Mouse (Mus musculus) forebrain, embryonic 14.5 days (tissue): ENCODE data around the gene Kcnip2. TPM values are rescaled to one million over a fixed set of nuclear protein-coding genes. Genes with fewer than 3 reads are reported as not detected.

Experiments used
- ATAC-seq: fragments of 200-750 bp; cut with Nextera tagmentation; 2 replicates; pipeline ENCODE4 v1.8.0; 2017; ENCODE audit warnings: mild to moderate bottlenecking, moderate library complexity
- DNase-seq: peaks from one replicate; pipeline ENCODE4 v3.0.0-alpha.2; 2015; ENCODE audit warnings: low spot score
- H3K27ac ChIP-seq: fragments of 300-500 bp; sonication (generic); 2 replicates; pipeline ENCODE4 v1.5.1; 2014; ENCODE audit warnings: low read depth, mild to moderate bottlenecking, control low read depth, low read length, moderate library complexity
- H3K27me3 ChIP-seq: fragments of 300-500 bp; sonication (generic); replicated peaks from 2 replicates; pipeline ENCODE4 v1.6.1; 2014; ENCODE audit warnings: low read length, control low read depth, mixed read lengths; ENCODE audit not compliant: control insufficient read depth, insufficient read depth
- H3K36me3 ChIP-seq: fragments of 300-500 bp; sonication (generic); 2 replicates; pipeline ENCODE4 v1.6.1; 2014; ENCODE audit warnings: low read length, control low read depth; ENCODE audit not compliant: control insufficient read depth, insufficient read depth
- H3K4me1 ChIP-seq: fragments of 300-500 bp; sonication (generic); 2 replicates; pipeline ENCODE4 v1.6.1; 2014; ENCODE audit warnings: antibody characterized with exemption, low read length, control low read depth; ENCODE audit not compliant: control insufficient read depth, insufficient read depth
- H3K4me2 ChIP-seq: fragments of 300-500 bp; sonication (generic); 2 replicates; pipeline ENCODE4 v1.6.1; 2014; ENCODE audit warnings: mild to moderate bottlenecking, control low read depth, low read length
- H3K4me3 ChIP-seq: fragments of 300-500 bp; sonication (generic); 2 replicates; pipeline ENCODE4 v1.5.1; 2014; ENCODE audit warnings: low read depth, low read length, control low read depth
- H3K9ac ChIP-seq: fragments of 300-500 bp; sonication (generic); 2 replicates; pipeline ENCODE4 v1.6.1; 2014; ENCODE audit warnings: mild to moderate bottlenecking, low read length, control low read depth, moderate library complexity
- H3K9me3 ChIP-seq: fragments of 300-500 bp; sonication (generic); replicated peaks from 2 replicates; pipeline ENCODE4 v1.6.1; 2016; ENCODE audit warnings: low read length, control low read depth, mixed read lengths; ENCODE audit not compliant: control insufficient read depth
- whole genome bisulfite sequencing: fragments of 180-500 bp; shearing (Covaris S2); extraction: QIAGEN DNeasy Blood & Tissue Kit; methylation state at CpG from one replicate; pipeline ENCODE4 v1.1.7; 2014; 5-methylcytosine and 5-hydroxymethylcytosine counted together
- polyA plus RNA-seq: library from polyadenylated mRNA; unstranded; fragments of >200 nt; fragmentation: Nextera tagmentation; extraction: Ambion mirVana; gene quantifications from 2 replicates; pipeline ENCODE4 v1.2.1, GENCODE M21; 2014

Gene Kcnip2
- polyA plus RNA-seq, 1 experiment from 2014 or later = 4.6 TPM

- Histone ChIP-seq H3K9me3 (no peaks in the 10 kb centered on the region), H3K4me1 (no peaks in the 10 kb centered on the region), H3K4me3 (no peak overlapping the region), H3K9ac (0 out of 2 replicates have a peak overlapping the region, but pooled peaks have one; percentile 17), H3K27ac (no peak overlapping the region), H3K4me2 (no peak overlapping the region), H3K36me3 (no peaks in the 10 kb centered on the region), H3K27me3 (no peaks in the 10 kb centered on the region)
- WGBS = 26% methylated on average over 4 of the region's 4 CpGs
- ATAC-seq (no peak), DNase-seq (no peak)
Observed at GRCm38 (mm10) chr19:45803408-45803807, 12.5 kb downstream of the Kcnip2 start.

DNA sequence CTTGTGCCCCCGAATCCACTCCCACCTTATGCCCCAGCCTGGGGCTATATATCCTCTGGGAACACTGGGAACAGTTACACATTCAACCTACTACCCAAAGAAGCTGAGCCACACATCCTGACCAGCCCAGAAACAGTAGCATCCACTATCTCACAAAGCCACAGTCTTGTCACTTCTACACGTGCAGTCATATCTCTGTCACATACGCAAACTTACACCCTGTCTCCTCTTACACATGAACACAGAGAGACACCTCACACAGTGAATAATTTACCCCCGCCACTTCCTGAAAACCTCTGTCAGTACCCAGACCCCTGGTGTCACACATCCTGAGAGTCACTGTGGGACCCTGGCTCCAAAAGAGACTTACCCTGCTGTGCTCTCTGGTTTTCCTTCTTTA lies 13.2 kb downstream of the Kcnip2 start:
- Histone ChIP-seq H3K9me3 (no peaks in the 10 kb centered on the region), H3K36me3 (no peaks in the 10 kb centered on the region), H3K4me2 (no peak overlapping the region), H3K27ac (no peak overlapping the region), H3K4me1 (no peaks in the 10 kb centered on the region), H3K27me3 (no peaks in the 10 kb centered on the region), H3K9ac (no peak overlapping the region), H3K4me3 (no peak overlapping the region)
- no peak for DNase-seq
- 77% methylated on average over 4 of the region's 4 CpGs for WGBS
- no peak for ATAC-seq

GRCm38 (mm10) chr19:45796879-45797278 lies 19.0 kb downstream of the Kcnip2 start:
- Histone ChIP-seq H3K4me3 (no peak overlapping the region), H3K4me1 (no peaks in the 10 kb centered on the region), H3K27ac (no peak overlapping the region), H3K27me3 (no peaks in the 10 kb centered on the region), H3K9me3 (no peaks in the 10 kb centered on the region), H3K9ac (no peak overlapping the region), H3K4me2 (no peak overlapping the region), H3K36me3 (no peaks in the 10 kb centered on the region)
- no peak for ATAC-seq
- 74% methylated on average over 15 of the region's 15 CpGs for WGBS
- DNase-seq = no peak

- no peaks in the 10 kb centered on the region for H3K4me1 ChIP-seq
- ATAC-seq (no peak), DNase-seq (no peak)
- no peak overlapping the region for H3K27ac ChIP-seq
- H3K4me2 ChIP-seq = peak overlapping the region; percentile 33
- 9% methylated on average over 15 of the region's 15 CpGs for WGBS
- H3K9ac ChIP-seq = no peak overlapping the region; the same call in 1 of the 2 replicates
- H3K9me3 ChIP-seq = no peaks in the 10 kb centered on the region
- 0 out of 2 replicates have a peak overlapping the region, but pooled peaks have one; percentile 4 for H3K4me3 ChIP-seq
- H3K36me3 ChIP-seq = no peaks in the 10 kb centered on the region
- H3K27me3 ChIP-seq = no peaks in the 10 kb centered on the region
Observed at GRCm38 (mm10) chr19:45796061-45796556, 19.8 kb downstream of the Kcnip2 start.

DNA sequence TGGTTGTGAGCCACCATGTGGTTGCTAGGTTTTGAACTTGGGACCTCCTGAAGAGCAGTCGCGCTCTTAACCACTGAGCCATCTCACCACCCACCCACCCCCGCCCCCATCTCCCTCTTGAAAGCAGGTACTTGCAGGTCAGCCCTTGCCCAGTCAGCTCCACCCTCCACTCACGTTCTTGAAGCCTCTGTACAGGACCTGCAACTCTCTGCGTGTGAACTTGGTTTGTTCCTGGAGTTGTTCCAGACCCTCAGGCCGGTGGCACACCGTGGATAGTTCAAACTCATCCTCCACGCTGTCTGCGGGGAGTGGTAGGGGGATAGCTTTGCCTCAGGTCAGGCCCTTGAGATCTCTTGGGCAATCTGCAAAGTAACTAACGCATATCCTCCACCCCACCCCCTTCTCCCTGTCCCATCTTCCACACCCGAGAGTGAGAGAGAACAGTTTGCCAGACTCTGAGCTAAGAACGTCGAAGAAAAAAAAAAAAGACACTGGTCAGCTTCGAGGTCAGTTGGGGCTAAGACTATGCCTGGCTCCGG lies 20.4 kb downstream of the Kcnip2 start:
- Histone ChIP-seq H3K4me1 (no peaks in the 10 kb centered on the region), H3K36me3 (no peaks in the 10 kb centered on the region), H3K9ac (no peak overlapping the region), H3K27ac (no peak overlapping the region), H3K27me3 (no peaks in the 10 kb centered on the region), H3K4me2 (peak overlapping the region; percentile 33; the same call in 1 of the 2 replicates), H3K9me3 (no peaks in the 10 kb centered on the region), H3K4me3 (no peak overlapping the region)
- no peak for DNase-seq
- 43% methylated on average over 15 of the region's 15 CpGs for WGBS
- no peak for ATAC-seq

- no peaks in the 10 kb centered on the region for H3K4me1 ChIP-seq
Observed at GRCm38 (mm10) chr19:45794718-45795117, 21.1 kb downstream of the Kcnip2 start.

GRCm38 (mm10) chr19:45792404-45792803 lies 23.5 kb downstream of the Kcnip2 start:
- DNase-seq (no peak), ATAC-seq (no peak)
- Histone ChIP-seq H3K9me3 (no peaks in the 10 kb centered on the region), H3K4me1 (no peaks in the 10 kb centered on the region), H3K27me3 (no peaks in the 10 kb centered on the region), H3K4me2 (no peak overlapping the region), H3K36me3 (no peaks in the 10 kb centered on the region), H3K9ac (no peak overlapping the region), H3K4me3 (no peak overlapping the region), H3K27ac (no peak overlapping the region)
- WGBS = 88% methylated on average over 6 of the region's 6 CpGs

More at GRCm38 (mm10) chr19:45794718-45795117, 21.1 kb downstream of the Kcnip2 start:
- Histone ChIP-seq H3K27me3 (no peaks in the 10 kb centered on the region), H3K36me3 (no peaks in the 10 kb centered on the region), H3K9ac (no peak overlapping the region), H3K27ac (no peak overlapping the region), H3K9me3 (no peaks in the 10 kb centered on the region), H3K4me2 (no peak overlapping the region), H3K4me3 (no peak overlapping the region)
- DNase-seq = no peak
- WGBS = 88% methylated on average over 6 of the region's 6 CpGs
- no peak for ATAC-seq

- 82% methylated on average over 12 of the region's 13 CpGs for WGBS
- Histone ChIP-seq H3K27me3 (no peaks in the 10 kb centered on the region), H3K4me3 (no peak overlapping the region), H3K9ac (no peak overlapping the region), H3K4me1 (no peaks in the 10 kb centered on the region), H3K4me2 (no peak overlapping the region), H3K27ac (no peak overlapping the region), H3K36me3 (no peaks in the 10 kb centered on the region), H3K9me3 (no peaks in the 10 kb centered on the region)
- no peak for DNase-seq
- ATAC-seq = no peak
Observed at GRCm38 (mm10) chr19:45789888-45790874, 25.7 kb downstream of the Kcnip2 start.

GRCm38 (mm10) chr19:45789365-45789764 lies 26.5 kb downstream of the Kcnip2 start:
- WGBS = 79% methylated on average over 7 of the region's 7 CpGs
- no peak overlapping the region for H3K9ac ChIP-seq
- H3K27ac ChIP-seq = no peak overlapping the region
- no peaks in the 10 kb centered on the region for H3K36me3 ChIP-seq
- H3K4me1 ChIP-seq = no peaks in the 10 kb centered on the region
- no peak overlapping the region for H3K4me2 ChIP-seq
- ATAC-seq = no peak
- H3K27me3 ChIP-seq = no peaks in the 10 kb centered on the region
- H3K9me3 ChIP-seq = no peaks in the 10 kb centered on the region
- no peak overlapping the region for H3K4me3 ChIP-seq
- no peak for DNase-seq
